Mouse (Mus musculus): ENCODE measurements at regions not wholly inside any gene's neighbourhood (a gene's known extent, or its start where the extent isn't known, plus 50 kb on each side); places are given as distances from the start of the nearest gene placed in this dataset.

GRCm38 (mm10) chr8:30916184-30916751, 2512.2 kb upstream of the 5930422O12Rik start:
- peak; percentile 44 for ATAC-seq (replicated peaks; ENCODE audit: low FRiP score)

GRCm38 (mm10) chr8:30921451-30921850, 2507.1 kb upstream of the 5930422O12Rik start:
- H3K27me3 ChIP-seq = no peaks in the 10 kb centered on the region
- no peak overlapping the region for H3K4me3 ChIP-seq (replicated peaks)
- no peak for ATAC-seq (replicated peaks; ENCODE audit: low FRiP score)
- H3K27ac ChIP-seq = no peak overlapping the region
- no peaks in the 10 kb centered on the region for H3K9me3 ChIP-seq (replicated peaks)
- no peaks in the 10 kb centered on the region for H3K36me3 ChIP-seq
- no peak overlapping the region for H3K9ac ChIP-seq
- peaks cover 4% of the 10 kb centered on the region; the same call in 1 of the 2 replicates for H3K4me1 ChIP-seq
- WGBS = 66% methylated on average over 12 of the region's 12 CpGs
- H3K4me2 ChIP-seq = no peak overlapping the region

More at GRCm38 (mm10) chr8:30916184-30916751, 2512.2 kb upstream of the 5930422O12Rik start:
- WGBS = 6% methylated on average over 12 of the region's 12 CpGs
- peak overlapping the region; percentile 79 for H3K4me2 ChIP-seq
- H3K9me3 ChIP-seq (replicated peaks) = no peaks in the 10 kb centered on the region
- peaks cover 10% of the 10 kb centered on the region for H3K4me1 ChIP-seq
- no peaks in the 10 kb centered on the region for H3K27me3 ChIP-seq
- peak overlapping the region; percentile 42 for H3K9ac ChIP-seq
- H3K4me3 ChIP-seq (replicated peaks) = peak overlapping the region; percentile 45
- H3K36me3 ChIP-seq = no peaks in the 10 kb centered on the region
- H3K27ac ChIP-seq = peak overlapping the region; percentile 33; the same call in 1 of the 2 replicates

DNA sequence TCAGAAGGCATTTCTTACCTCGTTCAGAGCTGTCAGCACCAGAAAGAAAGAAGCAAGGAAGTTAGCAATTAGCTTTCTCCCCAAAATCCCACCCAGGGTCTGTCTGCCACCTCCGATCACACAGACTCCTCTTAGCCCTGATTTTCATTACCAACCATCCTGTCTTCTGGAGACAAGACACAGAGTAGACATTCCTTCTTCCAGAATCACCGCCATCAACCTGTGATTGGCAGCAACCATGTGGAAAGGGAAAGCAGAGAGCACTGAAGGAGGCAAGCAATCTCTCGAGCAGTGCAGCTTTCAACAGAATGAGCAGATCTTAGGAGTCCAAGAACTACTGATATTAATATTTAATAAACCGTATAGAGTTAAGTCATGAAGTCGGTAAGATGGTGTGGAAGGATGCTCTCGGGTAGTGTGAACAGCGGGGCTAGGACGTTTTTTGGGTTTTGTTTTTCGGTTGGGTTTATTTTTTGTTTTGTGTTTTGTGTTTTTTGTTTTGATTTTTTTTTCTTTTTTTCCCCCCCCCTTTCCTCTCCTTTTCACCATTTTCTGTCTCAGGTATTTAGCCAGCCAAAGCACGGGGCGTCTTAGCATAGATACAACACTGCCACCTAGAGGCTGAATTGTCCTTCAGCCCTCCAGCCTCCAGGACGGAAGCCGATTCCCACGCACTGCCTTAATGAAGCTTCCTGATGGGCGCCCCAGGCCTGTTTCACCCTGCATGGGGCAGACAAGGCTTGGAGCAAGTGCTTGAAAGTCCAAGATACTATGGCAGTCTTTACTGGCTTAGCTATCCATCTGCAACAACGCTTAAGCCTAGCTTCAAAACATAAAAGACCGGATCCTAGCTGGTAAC, 2505.0 kb upstream of the 5930422O12Rik start:
- Histone ChIP-seq H3K9ac (no peak overlapping the region), H3K27ac (no peak overlapping the region), H3K36me3 (no peaks in the 10 kb centered on the region), H3K9me3 (replicated peaks) (no peaks in the 10 kb centered on the region), H3K4me1 (0 out of 2 replicates have a peak, but pooled peaks cover 2% of the 10 kb centered on the region), H3K27me3 (no peaks in the 10 kb centered on the region), H3K4me2 (peak overlapping the region; percentile 37; the same call in 1 of the 2 replicates), H3K4me3 (replicated peaks) (no peak overlapping the region)
- WGBS = 39% methylated on average over 18 of the region's 18 CpGs
- ATAC-seq (replicated peaks; ENCODE audit: low FRiP score) = peak; percentile 82

GRCm38 (mm10) chr8:30924160-30924534, 2504.4 kb upstream of the 5930422O12Rik start:
- Histone ChIP-seq H3K4me2 (peak overlapping the region; percentile 37; the same call in 1 of the 2 replicates), H3K27ac (no peak overlapping the region), H3K9ac (no peak overlapping the region), H3K4me3 (replicated peaks) (no peak overlapping the region), H3K9me3 (replicated peaks) (no peaks in the 10 kb centered on the region), H3K4me1 (0 out of 2 replicates have a peak, but pooled peaks cover 2% of the 10 kb centered on the region), H3K27me3 (no peaks in the 10 kb centered on the region), H3K36me3 (no peaks in the 10 kb centered on the region)
- WGBS = 43% methylated on average over 5 of the region's 5 CpGs
- no peak for ATAC-seq (replicated peaks; ENCODE audit: low FRiP score)

- no peak for ATAC-seq (replicated peaks; ENCODE audit: low FRiP score)
- H3K9ac ChIP-seq = no peak overlapping the region
- H3K4me3 ChIP-seq (replicated peaks) = no peak overlapping the region
- 0 out of 2 replicates have a peak, but pooled peaks cover 2% of the 10 kb centered on the region for H3K4me1 ChIP-seq
- H3K27me3 ChIP-seq = no peaks in the 10 kb centered on the region
- no peak overlapping the region for H3K27ac ChIP-seq
- no peak overlapping the region for H3K4me2 ChIP-seq
- no peaks in the 10 kb centered on the region for H3K9me3 ChIP-seq (replicated peaks)
- H3K36me3 ChIP-seq = no peaks in the 10 kb centered on the region
- WGBS = 68% methylated on average over 6 of the region's 6 CpGs
These were observed 2503.9 kb upstream of the 5930422O12Rik start for GRCm38 (mm10) chr8:30924656-30925055.

- WGBS = 81% methylated on average over 4 of the region's 4 CpGs
- H3K27me3 ChIP-seq = no peaks in the 10 kb centered on the region
- no peak for ATAC-seq (replicated peaks; ENCODE audit: low FRiP score)
These were observed 2490.9 kb upstream of the 5930422O12Rik start for GRCm38 (mm10) chr8:30937449-30938075.

DNA sequence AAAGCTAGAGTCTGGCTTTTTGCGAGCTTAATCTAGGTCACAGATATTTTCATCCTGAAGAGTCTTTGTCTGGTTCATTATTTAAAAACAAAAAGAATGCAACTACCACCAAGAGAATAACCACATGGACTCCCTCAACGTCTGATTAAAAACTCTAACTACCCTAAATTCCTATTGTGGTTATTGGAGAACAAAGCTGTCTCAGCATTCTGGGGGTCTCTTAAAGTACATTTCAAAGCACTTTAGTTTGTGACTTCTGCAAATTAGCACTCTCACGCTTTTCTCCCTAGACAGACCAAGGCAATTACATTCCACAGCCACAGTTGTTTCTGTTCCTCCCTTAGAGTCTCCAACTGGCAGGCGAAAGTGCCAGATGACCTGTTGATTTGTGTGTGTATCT, 2487.6 kb upstream of the 5930422O12Rik start:
- 31% methylated on average over 4 of the region's 4 CpGs for WGBS
- Histone ChIP-seq H3K36me3 (no peaks in the 10 kb centered on the region), H3K4me1 (0 out of 2 replicates have a peak, but pooled peaks cover 2% of the 10 kb centered on the region), H3K27me3 (no peaks in the 10 kb centered on the region), H3K9me3 (replicated peaks) (no peaks in the 10 kb centered on the region), H3K4me3 (replicated peaks) (no peak overlapping the region), H3K27ac (0 out of 2 replicates have a peak overlapping the region, but pooled peaks have one; percentile 1), H3K9ac (no peak overlapping the region), H3K4me2 (no peak overlapping the region)
- no peak for ATAC-seq (replicated peaks; ENCODE audit: low FRiP score)

More at GRCm38 (mm10) chr8:30937449-30938075, 2490.9 kb upstream of the 5930422O12Rik start:
- Histone ChIP-seq H3K36me3 (no peaks in the 10 kb centered on the region), H3K4me3 (replicated peaks) (no peak overlapping the region), H3K9ac (no peak overlapping the region), H3K4me2 (no peak overlapping the region), H3K27ac (no peak overlapping the region), H3K4me1 (0 out of 2 replicates have a peak, but pooled peaks cover 2% of the 10 kb centered on the region), H3K9me3 (replicated peaks) (no peaks in the 10 kb centered on the region)

DNA sequence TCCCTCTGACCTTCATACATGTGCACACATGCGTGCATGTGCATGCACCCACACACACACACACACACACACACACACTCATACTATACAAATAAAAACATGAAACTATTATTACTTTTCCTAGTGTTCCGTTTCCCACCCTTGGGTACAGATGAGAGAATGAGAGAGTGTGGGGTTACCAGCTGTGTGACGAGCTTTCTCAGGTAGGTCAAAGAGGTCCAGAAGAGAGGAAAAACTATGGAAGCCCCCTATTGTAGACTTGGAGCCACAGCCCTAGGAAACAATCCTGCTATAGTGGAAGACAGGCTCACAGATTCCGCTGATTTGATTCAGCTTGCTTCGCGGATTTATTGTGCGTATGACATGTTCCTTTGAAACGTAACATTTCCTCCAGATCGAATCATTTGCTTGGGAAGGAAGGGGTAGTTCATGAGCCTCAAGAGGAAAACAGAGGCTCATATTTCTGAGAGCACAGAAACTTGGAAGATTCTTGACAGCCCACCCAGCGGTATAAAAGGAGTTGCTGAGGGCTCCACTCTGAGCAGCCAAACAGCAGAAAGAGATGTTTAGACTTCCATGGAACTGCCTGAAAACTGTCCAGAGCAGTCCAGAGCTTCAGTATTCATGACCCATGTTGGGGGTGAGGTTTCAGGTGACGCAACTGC, 2486.9 kb upstream of the 5930422O12Rik start:
- Histone ChIP-seq H3K27me3 (no peaks in the 10 kb centered on the region), H3K9ac (no peak overlapping the region), H3K4me1 (0 out of 2 replicates have a peak, but pooled peaks cover 2% of the 10 kb centered on the region), H3K4me3 (replicated peaks) (no peak overlapping the region), H3K9me3 (replicated peaks) (no peaks in the 10 kb centered on the region), H3K4me2 (no peak overlapping the region), H3K27ac (0 out of 2 replicates have a peak overlapping the region, but pooled peaks have one; percentile 1), H3K36me3 (no peaks in the 10 kb centered on the region)
- WGBS = 42% methylated on average over 11 of the region's 11 CpGs
- ATAC-seq (replicated peaks; ENCODE audit: low FRiP score) = peak; percentile 67; the same call in 1 of the 2 replicates

DNA sequence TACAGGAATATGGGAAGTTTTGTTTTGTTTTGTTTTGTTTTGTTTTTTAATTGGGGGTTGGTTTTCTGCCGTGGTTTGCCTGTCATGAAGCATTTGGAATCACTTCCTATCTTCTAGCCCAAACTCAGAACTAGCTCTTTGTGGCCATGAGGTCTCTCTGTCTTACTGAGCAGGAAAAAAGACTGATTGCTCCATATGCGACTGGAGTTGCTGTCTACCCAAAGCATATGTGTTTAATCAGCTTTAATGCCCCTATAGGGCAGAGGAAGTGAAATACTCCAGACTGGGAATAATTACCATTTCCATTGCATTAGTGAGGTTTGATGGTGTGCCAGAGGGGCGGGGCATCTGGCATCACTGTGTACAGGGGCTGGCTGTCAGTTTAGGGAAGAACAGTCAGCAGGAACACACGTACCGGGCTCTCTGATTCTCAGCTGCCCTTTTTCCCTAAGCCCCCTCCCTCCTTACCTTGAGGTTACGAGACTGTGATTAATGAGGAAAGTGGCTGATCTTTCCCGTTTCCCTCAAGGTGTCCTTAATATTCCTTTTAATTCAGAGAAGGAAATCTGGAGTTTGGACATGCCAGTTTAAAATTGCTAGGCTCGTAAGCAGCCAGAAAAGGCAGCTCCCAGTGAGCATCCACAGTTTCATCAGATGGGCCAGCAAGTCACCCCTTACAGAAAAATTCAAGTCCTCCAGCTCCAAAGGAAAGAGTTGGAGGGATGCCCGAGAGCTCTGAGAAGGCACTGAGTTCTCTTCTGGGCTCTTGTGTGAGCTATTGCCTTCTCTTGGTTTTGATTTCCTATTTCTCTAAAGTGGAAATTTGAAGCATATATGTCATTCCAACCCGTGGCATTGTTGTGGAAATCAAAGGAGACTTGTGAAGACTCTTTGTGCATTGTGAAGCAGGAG, 2482.1 kb upstream of the 5930422O12Rik start:
- Histone ChIP-seq H3K4me3 (replicated peaks) (no peak overlapping the region), H3K4me2 (no peak overlapping the region), H3K27ac (no peak overlapping the region), H3K36me3 (no peaks in the 10 kb centered on the region), H3K4me1 (0 out of 2 replicates have a peak, but pooled peaks cover 2% of the 10 kb centered on the region), H3K9ac (no peak overlapping the region), H3K9me3 (replicated peaks) (no peaks in the 10 kb centered on the region), H3K27me3 (no peaks in the 10 kb centered on the region)
- ATAC-seq (replicated peaks; ENCODE audit: low FRiP score) = no peak
- 71% methylated on average over 10 of the region's 10 CpGs for WGBS

DNA sequence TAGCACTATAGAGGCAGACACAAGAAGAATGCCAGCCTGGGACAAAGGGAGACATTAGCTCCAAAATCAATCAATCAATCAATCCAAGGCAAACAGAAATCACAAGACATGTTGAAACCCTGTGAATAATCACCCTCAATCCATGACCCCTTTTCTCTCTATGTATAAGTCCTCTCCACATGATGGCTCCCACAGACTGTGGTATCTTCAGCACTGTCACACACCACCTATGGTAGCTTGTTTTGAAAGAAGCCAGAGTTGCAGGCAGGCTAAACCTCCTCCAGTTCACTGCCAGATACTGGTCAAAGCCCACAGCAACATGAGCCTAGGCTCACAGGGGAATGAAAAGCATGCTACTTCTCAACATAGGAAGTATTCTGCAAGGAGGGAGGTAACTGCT, 2475.7 kb upstream of the 5930422O12Rik start:
- no peak overlapping the region for H3K27ac ChIP-seq
- H3K4me2 ChIP-seq = no peak overlapping the region
- no peaks in the 10 kb centered on the region for H3K36me3 ChIP-seq
- no peaks in the 10 kb centered on the region for H3K4me1 ChIP-seq
- no peaks in the 10 kb centered on the region for H3K9me3 ChIP-seq (replicated peaks)
- H3K27me3 ChIP-seq = no peaks in the 10 kb centered on the region
- no peak for ATAC-seq (replicated peaks; ENCODE audit: low FRiP score)
- no peak overlapping the region for H3K4me3 ChIP-seq (replicated peaks)
- H3K9ac ChIP-seq = no peak overlapping the region
